Mouse (Mus musculus) C2C12 (cell line): ENCODE measurements at regions not wholly inside any gene's neighbourhood (a gene's known extent, or its start where the extent isn't known, plus 50 kb on each side); places are given as distances from the start of the nearest gene placed in this dataset.

ENCODE experiments used
- H3K27me3 ChIP-seq: one replicate; pipeline ENCODE4 v1.6.1; 2011; ENCODE audit not compliant: control insufficient read depth, insufficient read depth, insufficient read length
- H3K36me3 ChIP-seq: one replicate; pipeline ENCODE4 v1.6.1; 2011; ENCODE audit not compliant: control insufficient read depth, insufficient read depth
- H3K4me3 ChIP-seq: one replicate; pipeline ENCODE4 v1.5.1; 2011; ENCODE audit warnings: mild to moderate bottlenecking, control low read depth; ENCODE audit not compliant: poor library complexity, insufficient read depth, severe bottlenecking
- H3K79me2 ChIP-seq: one replicate; pipeline ENCODE4 v1.6.1; 2011; ENCODE audit not compliant: control insufficient read depth, insufficient read depth
- H3K79me3 ChIP-seq: one replicate; pipeline ENCODE4 v1.6.1; 2011; ENCODE audit warnings: low read depth, control low read depth
- H3ac ChIP-seq: one replicate; pipeline ENCODE3; 2011; ENCODE audit warnings: low read depth; ENCODE audit not compliant: control insufficient read depth, insufficient read length
- CEBPB ChIP-seq: IDR thresholded peaks from one replicate; pipeline ENCODE4 v1.6.1; 2011; ENCODE audit warnings: low read depth, mild to moderate bottlenecking, control low read depth, moderate library complexity
- CTCF ChIP-seq: IDR thresholded peaks from one replicate; pipeline ENCODE4 v1.5.1; 2011; ENCODE audit not compliant: control insufficient read depth, insufficient read depth, insufficient read length
- FOSL1 ChIP-seq: IDR thresholded peaks from one replicate; pipeline ENCODE4 v1.8.0; 2011; ENCODE audit warnings: mild to moderate bottlenecking, low read length; ENCODE audit not compliant: poor library complexity, insufficient read depth, severe bottlenecking
- MAX ChIP-seq: IDR thresholded peaks from one replicate; pipeline ENCODE4 v1.6.1; 2011; ENCODE audit warnings: mild to moderate bottlenecking, control low read depth
- MYOD1 ChIP-seq: IDR thresholded peaks from one replicate; pipeline ENCODE4 v1.6.1; 2011; ENCODE audit warnings: low read depth; ENCODE audit not compliant: control insufficient read depth, insufficient read length
- MYOG ChIP-seq: IDR thresholded peaks from one replicate; pipeline ENCODE4 v1.6.1; 2011; ENCODE audit not compliant: control insufficient read depth, insufficient read length; ENCODE audit errors: extremely low read depth
- USF1 ChIP-seq: IDR thresholded peaks from one replicate; pipeline ENCODE4 v1.6.1; 2011; ENCODE audit warnings: low read depth, mild to moderate bottlenecking, control low read depth, moderate library complexity

GRCm38 (mm10) chr2:46678366-46678765 lies 1561.2 kb upstream of the Zeb2 start:
- Histone ChIP-seq H3ac (no peak overlapping the region), H3K27me3 (no peaks in the 10 kb centered on the region), H3K79me3 (no peaks in the 10 kb centered on the region), H3K4me3 (no peak overlapping the region), H3K79me2 (no peaks in the 10 kb centered on the region), H3K36me3 (no peaks in the 10 kb centered on the region)
- TF ChIP-seq MYOD1 (no peak), CEBPB (no peak), USF1 (no peak), MAX (no peak), MYOG (no peak), CTCF (no peak), FOSL1 (no peak)

GRCm38 (mm10) chr2:46669517-46670291 lies 1552.5 kb upstream of the Zeb2 start:
- TF ChIP-seq MYOD1 (no peak), CTCF (no peak), FOSL1 (no peak), MYOG (no peak), CEBPB (no peak)
- Histone ChIP-seq H3K79me3 (no peaks in the 10 kb centered on the region), H3ac (no peak overlapping the region), H3K4me3 (no peak overlapping the region), H3K36me3 (no peaks in the 10 kb centered on the region), H3K79me2 (no peaks in the 10 kb centered on the region), H3K27me3 (no peaks in the 10 kb centered on the region)

- H3K79me2 ChIP-seq: no peaks in the 10 kb centered on the region
- no peaks in the 10 kb centered on the region for H3K36me3 ChIP-seq
- TF ChIP-seq MYOD1 (no peak), MAX (no peak), FOSL1 (no peak), MYOG (no peak), CTCF (no peak)
Observed at GRCm38 (mm10) chr2:46666990-46667337, 1549.8 kb upstream of the Zeb2 start.

GRCm38 (mm10) chr2:46666084-46666989 lies 1549.1 kb upstream of the Zeb2 start:
- Histone ChIP-seq H3K4me3 (no peak overlapping the region), H3K79me3 (no peaks in the 10 kb centered on the region), H3ac (no peak overlapping the region), H3K79me2 (no peaks in the 10 kb centered on the region), H3K36me3 (no peaks in the 10 kb centered on the region), H3K27me3 (no peaks in the 10 kb centered on the region)
- TF ChIP-seq FOSL1: no peak
- TF ChIP-seq CEBPB: no peak
- no peak for TF ChIP-seq MYOD1
- no peak for TF ChIP-seq MAX
- no peak for TF ChIP-seq USF1
- no peak for TF ChIP-seq CTCF
- no peak for TF ChIP-seq MYOG

More at GRCm38 (mm10) chr2:46666990-46667337, 1549.8 kb upstream of the Zeb2 start:
- Histone ChIP-seq H3K4me3 (no peak overlapping the region), H3K79me3 (no peaks in the 10 kb centered on the region), H3K27me3 (no peaks in the 10 kb centered on the region), H3ac (no peak overlapping the region)

- Histone ChIP-seq H3ac (no peak overlapping the region), H3K36me3 (no peaks in the 10 kb centered on the region), H3K79me3 (no peaks in the 10 kb centered on the region), H3K79me2 (no peaks in the 10 kb centered on the region), H3K4me3 (no peak overlapping the region), H3K27me3 (no peaks in the 10 kb centered on the region)
- TF ChIP-seq MYOG (no peak), CTCF (no peak), FOSL1 (no peak), CEBPB (no peak), MAX (no peak), USF1 (no peak), MYOD1 (no peak)
Observed at GRCm38 (mm10) chr2:46661876-46662275, 1544.7 kb upstream of the Zeb2 start.

GRCm38 (mm10) chr2:46660577-46660976 lies 1543.4 kb upstream of the Zeb2 start:
- Histone ChIP-seq H3K27me3 (no peaks in the 10 kb centered on the region), H3K79me3 (no peaks in the 10 kb centered on the region), H3ac (no peak overlapping the region), H3K79me2 (no peaks in the 10 kb centered on the region), H3K4me3 (no peak overlapping the region), H3K36me3 (no peaks in the 10 kb centered on the region)
- no peak for TF ChIP-seq USF1
- TF ChIP-seq MYOD1: no peak
- no peak for TF ChIP-seq CEBPB
- no peak for TF ChIP-seq MYOG
- TF ChIP-seq CTCF: no peak
